Mouse (Mus musculus) c-Kit-positive CD71-positive TER-119-positive erythroid progenitor cells, embryonic 14.5 days (primary cell): ENCODE data around the gene Rhbdf1.

Experiments used
- DNase-seq: peaks from one replicate; pipeline ENCODE4 v3.0.0-alpha.2; 2013; ENCODE audit warnings: low spot score

The Rhbdf1 gene

GRCm38 (mm10) chr11:32190603-32191110 lies 31.4 kb downstream of the Rhbdf1 start:
- no peak for DNase-seq

GRCm38 (mm10) chr11:32190119-32190518 lies 32.0 kb downstream of the Rhbdf1 start:
- DNase-seq, result no peak

- no peak for DNase-seq
These were observed 32.7 kb downstream of the Rhbdf1 start for GRCm38 (mm10) chr11:32189434-32189833.

- DNase-seq, result no peak
These were observed 33.2 kb downstream of the Rhbdf1 start for GRCm38 (mm10) chr11:32188881-32189280.

GRCm38 (mm10) chr11:32187256-32187655 lies 34.8 kb downstream of the Rhbdf1 start:
- DNase-seq, result no peak

- DNase-seq, result no peak
These were observed 36.1 kb downstream of the Rhbdf1 start for GRCm38 (mm10) chr11:32186031-32186430.

- DNase-seq, result no peak
These were observed 37.6 kb downstream of the Rhbdf1 start for GRCm38 (mm10) chr11:32184469-32184868.

GRCm38 (mm10) chr11:32181973-32182868 lies 39.9 kb downstream of the Rhbdf1 start:
- DNase-seq, result peak; percentile 64

GRCm38 (mm10) chr11:32181246-32181645 lies 40.9 kb downstream of the Rhbdf1 start:
- no peak for DNase-seq

GRCm38 (mm10) chr11:32178506-32178905 lies 43.6 kb downstream of the Rhbdf1 start:
- no peak for DNase-seq

- no peak for DNase-seq
These were observed 55.4 kb downstream of the Rhbdf1 start for GRCm38 (mm10) chr11:32166683-32167082.

- DNase-seq, result peak; percentile 23
These were observed 59.9 kb downstream of the Rhbdf1 start for GRCm38 (mm10) chr11:32161922-32162804.

- DNase-seq, result no peak
These were observed 60.6 kb downstream of the Rhbdf1 start for GRCm38 (mm10) chr11:32161500-32161899.

GRCm38 (mm10) chr11:32160341-32160740 lies 61.8 kb downstream of the Rhbdf1 start:
- DNase-seq, result no peak
